Comparison of ENCODE assay signal across 8 mouse cellular contexts in genomic region chr5:113503276-113503675, GRCm38 (mm10). TPM values are rescaled to one million over a fixed set of nuclear protein-coding genes. Genes with fewer than 3 reads are reported as not detected.
DNase-seq lines count a peak whose midpoint lies in the region; ATAC-seq and TF ChIP-seq lines count a peak whose summit lies in the region.
"Had no signal": no experiment of that assay in that cellular context is flagged by ENCODE, and none has a peak within 500 bp of the region (broad histone marks: within the 10 kb centered on the region; RNA-seq: fewer than 3 reads in every experiment).

No protein-coding gene starts in this region.

- no peaks in the 10 kb centered on the region for H3K36me3 ChIP-seq in heart, postnatal 0 days (replicated peaks; ENCODE audit: control insufficient read depth, insufficient read depth, low read length)
- H3K36me3 ChIP-seq in midbrain, embryonic 14.5 days (ENCODE audit: control insufficient read depth, insufficient read depth, low read length): no peaks in the 10 kb centered on the region

- H3K27me3 ChIP-seq in heart, postnatal 0 days (ENCODE audit: control insufficient read depth, insufficient read depth, low read length): 0 out of 2 replicates have a peak, but pooled peaks cover 3% of the 10 kb centered on the region
- H3K27me3 ChIP-seq in midbrain, embryonic 14.5 days (ENCODE audit: control insufficient read depth, insufficient read depth, low read length): no peaks in the 10 kb centered on the region

- H3K4me2 ChIP-seq in heart, postnatal 0 days (ENCODE audit: low read depth, low read length): peak overlapping the region; percentile 42
- H3K4me2 ChIP-seq in midbrain, embryonic 14.5 days (ENCODE audit: low read length): peak overlapping the region; percentile 27

- no peaks in the 10 kb centered on the region for H3K9me3 ChIP-seq in heart, postnatal 0 days (replicated peaks; ENCODE audit: control insufficient read depth, low read length)
- no peaks in the 10 kb centered on the region for H3K9me3 ChIP-seq in midbrain, embryonic 14.5 days (ENCODE audit: control insufficient read depth, low read length)

- DNase-seq in cerebellum, adult 11-12 months: peak; percentile 83
- peak; percentile 85 for DNase-seq in cerebellum, adult 9-11 months
- peak; percentile 35 for DNase-seq in heart, postnatal 0 days (ENCODE audit: low spot score)
- DNase-seq in midbrain, embryonic 14.5 days: peak; percentile 73
- no peak for DNase-seq in kidney, postnatal 25 days
- no peak for DNase-seq in kidney, postnatal 4 days
- DNase-seq: gastrocnemius, postnatal 10 days had no signal

- peak; percentile 73 for ATAC-seq in heart, postnatal 0 days (ENCODE audit: insufficient read depth, low read depth)
- peak; percentile 64; the same call in 1 of the 2 replicates for ATAC-seq in midbrain, embryonic 14.5 days (ENCODE audit: low FRiP score, low TSS enrichment)
- ATAC-seq in megakaryocyte progenitor cell, adult 5-6 weeks (replicated peaks; ENCODE audit: poor library complexity): no peak

- H3K9ac ChIP-seq in heart, postnatal 0 days (replicated peaks; ENCODE audit: low read depth, low read length): no peak overlapping the region
- peak overlapping the region; percentile 23; the same call in 1 of the 2 replicates for H3K9ac ChIP-seq in midbrain, embryonic 14.5 days (replicated peaks; ENCODE audit: low read length)

- H3K4me3 ChIP-seq in heart, postnatal 0 days (ENCODE audit: low read depth, low read length): no peak overlapping the region
- no peak overlapping the region for H3K4me3 ChIP-seq in midbrain, embryonic 14.5 days (replicated peaks; ENCODE audit: low read depth, low read length)

- 7% methylated on average over 10 of the region's 10 CpGs for WGBS in heart, postnatal 0 days
- 3% methylated on average over 10 of the region's 10 CpGs for WGBS in midbrain, embryonic 14.5 days

- TF ChIP-seq EP300 in heart, postnatal 0 days (IDR thresholded peaks at IDR 0.05; ENCODE audit: low read depth): no peak

- no peak for TF ChIP-seq CTCF in heart, postnatal 0 days (IDR thresholded peaks at IDR 0.05; ENCODE audit: low read depth)

- H3K27ac ChIP-seq in heart, postnatal 0 days (ENCODE audit: low read depth): peak overlapping the region; percentile 30; the same call in 1 of the 2 replicates
- peak overlapping the region; percentile 79 for H3K27ac ChIP-seq in midbrain, embryonic 14.5 days (replicated peaks; ENCODE audit: low read depth, low read length)

- H3K4me1 ChIP-seq in heart, postnatal 0 days (ENCODE audit: control insufficient read depth, insufficient read depth): 0 out of 2 replicates have a peak, but pooled peaks cover 8% of the 10 kb centered on the region
- H3K4me1 ChIP-seq in midbrain, embryonic 14.5 days (ENCODE audit: control insufficient read depth, insufficient read depth, low read length): peaks cover 14% of the 10 kb centered on the region

RNA-seq across cellular contexts. Expression of gene Wscd2, which starts 13.1 kb away (rescaled TPM):
- 0.73 and 4.5 TPM in 2 replicates for total RNA-seq in heart, postnatal 0 days (2014; rRNA removed; ENCODE audit: low replicate concordance)
- polyA plus RNA-seq in heart, postnatal 0 days (2015; fragmentation: Nextera tagmentation; extraction: Ambion mirVana): 0.27 and 0.34 TPM in 2 replicates
- polyA plus RNA-seq in midbrain, embryonic 14.5 days (2014; fragmentation: Nextera tagmentation; extraction: Ambion mirVana): 10.7 and 12.0 TPM in 2 replicates
- total RNA-seq in megakaryocyte progenitor cell, adult 5-6 weeks (2015): not detected in 2 replicates
- total RNA-seq in megakaryocyte progenitor cell, adult 5-6 weeks (2017): not detected in 2 replicates

Comparison
In these comparisons a context has a peak if more than half of its experiments do, and no peak if none do; other contexts are left out.
1. DNase-seq: peak in cerebellum, adult 11-12 months (single experiment), cerebellum, adult 9-11 months (single experiment), heart, postnatal 0 days (single experiment) and midbrain, embryonic 14.5 days (single experiment); none in kidney, postnatal 25 days (0 of 2) and kidney, postnatal 4 days (0 of 2).